Mouse (Mus musculus) ovary, postnatal 36 days (tissue): ENCODE results near the gene Tenm2.

ENCODE experiments used
- DNase-seq: peaks from one replicate; pipeline ENCODE4 v3.0.0; 2022; ENCODE audit warnings: low spot score, mixed read lengths

The Tenm2 gene

GRCm38 (mm10) chr11:36123275-36123674 lies 1112.5 kb downstream of the Tenm2 start:
- DNase-seq, result no peak

- DNase-seq, result no peak
These were observed 1114.3 kb downstream of the Tenm2 start for GRCm38 (mm10) chr11:36121410-36121929.

GRCm38 (mm10) chr11:36120591-36121409 lies 1115.0 kb downstream of the Tenm2 start:
- no peak for DNase-seq

- no peak for DNase-seq
These were observed 1122.4 kb downstream of the Tenm2 start for GRCm38 (mm10) chr11:36113326-36113725.

GRCm38 (mm10) chr11:36108970-36109731 lies 1126.6 kb downstream of the Tenm2 start:
- DNase-seq, result no peak

GRCm38 (mm10) chr11:36107840-36108239 lies 1127.9 kb downstream of the Tenm2 start:
- DNase-seq, result no peak

GRCm38 (mm10) chr11:36106639-36107038 lies 1129.1 kb downstream of the Tenm2 start:
- no peak for DNase-seq

- DNase-seq, result no peak
These were observed 1132.2 kb downstream of the Tenm2 start for GRCm38 (mm10) chr11:36103556-36103955.

GRCm38 (mm10) chr11:36096219-36096618 lies 1139.5 kb downstream of the Tenm2 start:
- DNase-seq, result no peak

- DNase-seq, result no peak
These were observed 1145.6 kb downstream of the Tenm2 start for GRCm38 (mm10) chr11:36090210-36090609.

GRCm38 (mm10) chr11:36081399-36082053 lies 1154.2 kb downstream of the Tenm2 start:
- DNase-seq, result no peak

- DNase-seq, result no peak
These were observed 1155.0 kb downstream of the Tenm2 start for GRCm38 (mm10) chr11:36080766-36081165.

GRCm38 (mm10) chr11:36078391-36078790 lies 1157.4 kb downstream of the Tenm2 start:
- DNase-seq, result no peak

- no peak for DNase-seq
These were observed 1161.7 kb downstream of the Tenm2 start for GRCm38 (mm10) chr11:36074015-36074567.

- no peak for DNase-seq
These were observed 1162.5 kb downstream of the Tenm2 start for GRCm38 (mm10) chr11:36073074-36073818.

- DNase-seq, result no peak
These were observed 1163.1 kb downstream of the Tenm2 start for GRCm38 (mm10) chr11:36072646-36073045.

- no peak for DNase-seq
These were observed 1163.7 kb downstream of the Tenm2 start for GRCm38 (mm10) chr11:36072038-36072437.

GRCm38 (mm10) chr11:36059325-36059843 lies 1176.4 kb downstream of the Tenm2 start:
- DNase-seq, result no peak

GRCm38 (mm10) chr11:36056525-36056924 lies 1179.2 kb downstream of the Tenm2 start:
- no peak for DNase-seq

GRCm38 (mm10) chr11:36054323-36054722 lies 1181.4 kb downstream of the Tenm2 start:
- DNase-seq, result no peak

- DNase-seq, result no peak
These were observed 1182.3 kb downstream of the Tenm2 start for GRCm38 (mm10) chr11:36053457-36053856.
